Mouse (Mus musculus) G1E (cell line): Measurements from ENCODE around the gene Rara. TPM values are rescaled to one million over a fixed set of nuclear protein-coding genes. Genes with fewer than 3 reads are reported as not detected.
A peak's percentile ranks its signal among the peaks of the same experiment; 100 is the strongest.

Source experiments
- ATAC-seq: 2 replicates; pipeline ENCODE4 v1.8.0; 2016; ENCODE audit warnings: mild to moderate bottlenecking; ENCODE audit not compliant: insufficient number of reproducible peaks, poor library complexity, low FRiP score, severe bottlenecking; ENCODE audit errors: extremely low read depth
- DNase-seq: peaks from one replicate; pipeline ENCODE4 v3.0.0; 2012; ENCODE audit warnings: low spot score
- H3K27me3 ChIP-seq: 2 replicates; pipeline ENCODE4 v1.6.1; 2012; ENCODE audit warnings: mild to moderate bottlenecking, low read length, inconsistent platforms; ENCODE audit not compliant: insufficient read depth
- H3K36me3 ChIP-seq: replicated peaks from 2 replicates; pipeline ENCODE3; 2012; ENCODE audit warnings: mild to moderate bottlenecking, inconsistent platforms
- H3K4me1 ChIP-seq: 2 replicates; pipeline ENCODE4 v1.6.1; 2012; ENCODE audit warnings: low read depth, low read length, inconsistent platforms, mixed read lengths; ENCODE audit not compliant: insufficient read depth
- H3K4me3 ChIP-seq: 2 replicates; pipeline ENCODE4 v1.5.1; 2012; ENCODE audit warnings: low read depth, mild to moderate bottlenecking, inconsistent platforms, low read length, moderate library complexity, mixed read lengths
- H3K9me3 ChIP-seq: replicated peaks from 2 replicates; pipeline ENCODE4 v1.6.1; 2012; ENCODE audit warnings: inconsistent platforms
- CTCF ChIP-seq: IDR thresholded peaks from 2 replicates; pipeline ENCODE4 v1.5.1; 2012; ENCODE audit warnings: low read depth, low read length, inconsistent platforms, mixed read lengths
- GATA1 ChIP-seq: IDR thresholded peaks from 2 replicates; pipeline ENCODE4 v1.6.1; 2012; ENCODE audit warnings: borderline replicate concordance, low read length, inconsistent platforms, mixed read lengths
- GATA2 ChIP-seq: IDR thresholded peaks from 2 replicates; pipeline ENCODE4 v1.6.1; 2012; ENCODE audit warnings: low read depth, low read length, inconsistent platforms, borderline replicate concordance
- POLR2AphosphoS5 ChIP-seq: IDR thresholded peaks from 2 replicates; pipeline ENCODE4 v1.6.1; 2012; ENCODE audit warnings: low read depth, low read length, inconsistent platforms; ENCODE audit not compliant: insufficient replicate concordance
- TAL1 ChIP-seq: conservative IDR thresholded peaks from 2 replicates; pipeline ENCODE4 v1.6.1; 2012; ENCODE audit warnings: low read depth, low read length, inconsistent platforms, mixed read lengths
- polyA plus RNA-seq: library from polyadenylated mRNA; stranded (reverse); fragments of >175 nt; gene quantifications from 2 replicates; pipeline ENCODE4 v1.2.3, GENCODE M21; 2012
- total RNA-seq, 2 experiments: library from RNA; stranded (forward) in 1 of 2; stranded (reverse) in 1 of 2; fragments of 200-1000 nt in 1 of 2; fragments of >200 nt in 1 of 2; fragmentation: Nextera tagmentation in 1 of 2; gene quantifications; 2 replicates each; pipeline ENCODE4 v1.2.3; 2014 to 2017

Gene Rara
- total and polyA plus RNA-seq, 3 experiments, result 16.9 to 110 (median 84.4) TPM

- TF ChIP-seq TAL1, result no peak
- TF ChIP-seq POLR2AphosphoS5, result no peak
- no peak for TF ChIP-seq GATA2
- TF ChIP-seq GATA1, result no peak
- TF ChIP-seq CTCF, result no peak
- Histone ChIP-seq H3K4me1 (peaks cover 2% of the 10 kb centered on the region; the same call in 1 of the 2 replicates), H3K4me3 (no peak overlapping the region), H3K36me3 (peaks cover 99% of the 10 kb centered on the region), H3K27me3 (no peaks in the 10 kb centered on the region), H3K9me3 (no peaks in the 10 kb centered on the region)
- DNase-seq, result no peak
- no peak for ATAC-seq
Measured at GRCm38 (mm10) chr11:98998776-98999175, 71.2 kb downstream of the Rara start.

- H3K9me3 ChIP-seq, result no peaks in the 10 kb centered on the region
- no peak for TF ChIP-seq POLR2AphosphoS5
- TF ChIP-seq GATA1, result no peak
- TF ChIP-seq CTCF, result no peak
- ATAC-seq (no peak), DNase-seq (no peak)
- peaks cover 99% of the 10 kb centered on the region for H3K36me3 ChIP-seq
- H3K27me3 ChIP-seq, result no peaks in the 10 kb centered on the region
- peaks cover 2% of the 10 kb centered on the region; the same call in 1 of the 2 replicates for H3K4me1 ChIP-seq
- no peak overlapping the region for H3K4me3 ChIP-seq
Measured at GRCm38 (mm10) chr11:98999243-98999642, 71.6 kb downstream of the Rara start.

- DNase-seq, result no peak
- ATAC-seq, result no peak
- H3K36me3 ChIP-seq, result peaks cover 98% of the 10 kb centered on the region
- TF ChIP-seq POLR2AphosphoS5, result no peak
- TF ChIP-seq GATA1, result no peak
- TF ChIP-seq CTCF, result no peak
- TF ChIP-seq TAL1, result no peak
- TF ChIP-seq GATA2, result no peak
- H3K9me3 ChIP-seq, result no peaks in the 10 kb centered on the region
- H3K27me3 ChIP-seq, result no peaks in the 10 kb centered on the region
- H3K4me3 ChIP-seq, result no peak overlapping the region
- peaks cover 13% of the 10 kb centered on the region for H3K4me1 ChIP-seq
Measured at GRCm38 (mm10) chr11:99006788-99007187, 79.2 kb downstream of the Rara start.

- Histone ChIP-seq H3K4me3 (no peak overlapping the region), H3K4me1 (peaks cover 25% of the 10 kb centered on the region), H3K36me3 (peaks cover 98% of the 10 kb centered on the region), H3K9me3 (no peaks in the 10 kb centered on the region), H3K27me3 (no peaks in the 10 kb centered on the region)
- DNase-seq (no peak), ATAC-seq (peak; percentile 66; the same call in 1 of the 2 replicates)
- TF ChIP-seq TAL1, result peak; percentile 28
- no peak for TF ChIP-seq GATA1
Measured at GRCm38 (mm10) chr11:99010124-99010523, 82.5 kb downstream of the Rara start.

DNA sequence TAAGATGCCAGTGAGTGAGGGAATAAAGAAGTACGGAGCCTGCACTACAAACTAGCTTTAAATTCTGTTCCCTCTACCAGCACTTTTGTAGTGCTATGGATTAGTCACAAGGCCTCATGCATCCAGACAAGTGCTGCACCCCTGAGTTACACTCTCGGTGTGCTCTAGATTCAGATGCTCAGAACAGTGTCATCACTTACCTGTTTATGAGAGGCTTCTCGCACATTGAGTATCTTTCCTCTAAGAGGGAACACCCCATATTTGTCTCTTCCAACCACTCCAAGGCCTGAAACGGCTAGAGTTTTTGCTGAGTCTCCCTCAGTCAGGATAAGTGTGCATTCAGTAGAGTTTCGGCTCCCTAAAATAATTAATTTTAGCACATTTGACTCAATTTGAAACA is 83.1 kb downstream of the Rara start:
- ATAC-seq (no peak), DNase-seq (no peak)
- no peak overlapping the region for H3K4me3 ChIP-seq
- H3K36me3 ChIP-seq, result peaks cover 98% of the 10 kb centered on the region
- peaks cover 25% of the 10 kb centered on the region for H3K4me1 ChIP-seq
- TF ChIP-seq GATA1 (no peak), CTCF (no peak), POLR2AphosphoS5 (no peak), GATA2 (no peak), TAL1 (no peak)
- H3K27me3 ChIP-seq, result no peaks in the 10 kb centered on the region
- H3K9me3 ChIP-seq, result no peaks in the 10 kb centered on the region

DNA sequence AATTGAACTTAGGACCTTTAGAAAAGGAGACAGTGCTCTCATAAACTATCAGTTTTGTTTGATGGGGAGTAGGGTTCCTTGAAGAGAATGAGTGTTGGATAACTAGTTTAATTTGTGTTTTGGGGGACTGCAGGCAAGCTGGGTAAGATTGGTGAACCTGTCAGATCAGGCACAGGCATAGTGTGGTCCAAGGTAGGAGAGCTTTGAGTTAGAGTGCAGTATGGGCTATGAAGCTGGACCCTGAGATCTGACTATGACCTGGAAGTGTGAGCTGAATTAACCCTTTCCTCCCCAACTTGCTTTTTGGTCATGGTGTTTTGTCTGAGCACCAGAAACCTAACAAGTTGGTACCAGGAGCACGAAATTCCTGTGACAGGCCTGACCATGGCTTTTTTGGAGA is 86.2 kb downstream of the Rara start:
- Histone ChIP-seq H3K4me3 (no peak overlapping the region), H3K27me3 (no peaks in the 10 kb centered on the region), H3K4me1 (peaks cover 33% of the 10 kb centered on the region), H3K9me3 (no peaks in the 10 kb centered on the region), H3K36me3 (peaks cover 99% of the 10 kb centered on the region)
- no peak for DNase-seq
- no peak for ATAC-seq
- TF ChIP-seq CTCF, result no peak
- no peak for TF ChIP-seq GATA1
- TF ChIP-seq TAL1, result no peak
- TF ChIP-seq POLR2AphosphoS5, result no peak
- TF ChIP-seq GATA2, result no peak

DNA sequence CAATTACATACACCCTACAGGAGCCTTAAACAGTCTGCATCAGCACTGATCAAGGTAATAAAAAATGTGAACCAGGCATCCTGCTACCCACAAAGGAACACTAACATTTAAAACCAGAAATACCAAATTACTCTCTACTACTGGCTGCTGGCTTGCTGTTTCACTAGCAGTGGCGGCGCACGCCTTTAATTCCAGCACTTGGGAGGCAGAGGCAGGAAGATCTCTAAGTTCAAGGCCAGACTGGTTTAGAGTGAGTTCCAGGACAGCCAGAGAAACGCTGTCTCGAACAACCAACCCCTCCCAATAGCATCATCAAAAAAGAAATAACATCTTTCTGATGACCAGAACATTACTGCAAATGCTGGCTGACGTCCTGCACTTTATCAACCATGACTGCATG is 92.2 kb downstream of the Rara start:
- ATAC-seq (no peak), DNase-seq (no peak)
- Histone ChIP-seq H3K4me3 (no peak overlapping the region), H3K9me3 (peaks cover 4% of the 10 kb centered on the region; the same call in 1 of the 2 replicates), H3K4me1 (peaks cover 43% of the 10 kb centered on the region), H3K27me3 (no peaks in the 10 kb centered on the region), H3K36me3 (peaks cover 74% of the 10 kb centered on the region)
- TF ChIP-seq GATA2 (no peak), CTCF (no peak)
